Mouse (Mus musculus) embryonic facial prominence, embryonic 12.5 days (tissue): ENCODE measurements around the gene AU022252. TPM values are rescaled to one million over a fixed set of nuclear protein-coding genes. Genes with fewer than 3 reads are reported as not detected.

ENCODE experiments used
- polyA plus RNA-seq: library from polyadenylated mRNA; unstranded; fragments of >200 nt; fragmentation: Nextera tagmentation; extraction: Ambion mirVana; gene quantifications from 2 replicates; pipeline ENCODE4 v1.2.1, GENCODE M21; 2016

AU022252 gene
- polyA plus RNA-seq, 1 experiment from 2014 or later, result 43.8 TPM

Other genes with a start within 250 kb of the AU022252 start
- gene Slc2a1, start 124.0 kb downstream of the AU022252 start, polyA plus RNA-seq, result 109 and 111 TPM in 2 replicates
- 7.7 and 7.8 TPM in 2 replicates for gene Zfp691, start 58.5 kb downstream of the AU022252 start, polyA plus RNA-seq
- 8.4 and 8.9 TPM in 2 replicates for gene Ermap, start 42.7 kb downstream of the AU022252 start, polyA plus RNA-seq
- 189 TPM in 2 replicates for gene Svbp, start 37.4 kb downstream of the AU022252 start, polyA plus RNA-seq
- gene Tmem269, start 14.5 kb downstream of the AU022252 start, polyA plus RNA-seq, result not detected in 2 replicates
- gene P3h1, start 203 bp upstream of the AU022252 start, polyA plus RNA-seq, result 35.2 and 39.1 TPM in 2 replicates
- 0.12 TPM in 1 of 2 replicates, not detected in the other for gene Cldn19, start 22.7 kb upstream of the AU022252 start, polyA plus RNA-seq
- gene Ybx1, start 61.9 kb upstream of the AU022252 start, polyA plus RNA-seq, result 1,059 and 1,113 TPM in 2 replicates
- 120 and 125 TPM in 2 replicates for gene Ppih, start 87.8 kb upstream of the AU022252 start, polyA plus RNA-seq
- gene Ccdc30, start 182.8 kb upstream of the AU022252 start, polyA plus RNA-seq, result 8.3 and 9.5 TPM in 2 replicates
- gene Ppcs, start 189.7 kb upstream of the AU022252 start, polyA plus RNA-seq, result 28.7 and 31.3 TPM in 2 replicates
- 0.14 TPM in 1 of 2 replicates, not detected in the other for gene Zmynd12, start 190.1 kb upstream of the AU022252 start, polyA plus RNA-seq